11 mouse cellular contexts compared by ENCODE assay signal in the genomic region with DNA sequence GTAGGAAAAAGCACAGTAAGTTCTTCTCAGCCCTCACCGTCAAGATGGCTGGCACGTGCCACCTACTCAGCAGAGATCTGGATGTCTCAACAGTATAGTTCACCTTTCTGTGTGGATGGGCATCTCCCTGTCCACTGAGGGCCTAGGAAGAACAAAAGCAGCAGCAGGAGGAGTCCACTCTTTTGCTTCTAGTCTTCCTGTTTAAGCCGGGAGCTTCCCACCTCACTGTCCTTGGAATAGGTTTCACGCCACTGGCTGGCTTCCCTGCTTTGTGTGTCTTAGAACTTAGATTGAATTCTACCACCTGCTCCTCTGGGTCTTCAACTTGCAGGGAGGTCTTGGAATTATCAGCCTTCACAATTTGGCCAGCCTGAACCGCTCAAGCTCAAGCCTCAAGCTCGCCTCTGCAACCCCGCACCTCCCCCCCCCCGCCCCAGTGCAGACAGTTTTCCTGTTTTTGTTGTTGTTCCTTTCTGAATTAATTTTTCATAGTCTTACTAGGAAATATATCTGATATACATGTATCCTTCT. TPM values are rescaled to one million over a fixed set of nuclear protein-coding genes. Genes with fewer than 3 reads are reported as not detected.
DNase-seq lines count a peak whose midpoint lies in the region; ATAC-seq and TF ChIP-seq lines count a peak whose summit lies in the region.
"Had no signal": no experiment of that assay in that cellular context is flagged by ENCODE, and none has a peak within 500 bp of the region (broad histone marks: within the 10 kb centered on the region; RNA-seq: fewer than 3 reads in every experiment).

No protein-coding gene starts in this region.

- TF ChIP-seq POLR2A in olfactory bulb, adult 2 months (IDR thresholded peaks at IDR 0.05; ENCODE audit: insufficient read depth, low read depth, low read length), result no peak

- H3K4me3 ChIP-seq in gastrocnemius, adult 2 months, result peak overlapping the region; percentile 50
- no peak overlapping the region for H3K4me3 ChIP-seq in layer of hippocampus, adult 2 months
- no peak overlapping the region for H3K4me3 ChIP-seq in olfactory bulb, adult 2 months (ENCODE audit: insufficient read depth, low read depth, low read length)
- H3K4me3 ChIP-seq: embryonic facial prominence, embryonic 12.5 days; megakaryocyte, embryonic 14.5 days had no signal

- DNase-seq in gastrocnemius, adult 2 months, result no peak
- DNase-seq in gastrocnemius, postnatal 25 days, result no peak
- no peak for DNase-seq in layer of hippocampus, adult 2 months (ENCODE audit: low spot score in 2 of 2)
- no peak for DNase-seq in layer of hippocampus, adult 11-12 months (ENCODE audit: low spot score)
- DNase-seq in gastrocnemius, postnatal 14 days, result peak; percentile 8
- DNase-seq in adrenal gland, postnatal 4 days (ENCODE audit: low spot score in 2 of 2), result no peak

- no peak for TF ChIP-seq CTCF in gastrocnemius, adult 2 months (IDR thresholded peaks at IDR 0.05)
- no peak for TF ChIP-seq CTCF in layer of hippocampus, adult 2 months (conservative IDR thresholded peaks at IDR 0.05)
- no peak for TF ChIP-seq CTCF in olfactory bulb, adult 2 months (IDR thresholded peaks at IDR 0.05; ENCODE audit: insufficient read depth, low read depth, low read length)

- 56% methylated on average over 8 of the region's 8 CpGs for WGBS in olfactory bulb, adult 2 months

- intact Hi-C loops in gastrocnemius, adult 2 months (cut with DNase I), result no loop called here
- intact Hi-C loops in gastrocnemius, postnatal 14 days (cut with DNase I; ENCODE audit: low total_unique reads), result no loop called here

- ATAC-seq in CD4-positive, CD25-positive, alpha-beta regulatory T cell, adult 4 months, result no peak

- peak overlapping the region; percentile 84 for H3K27ac ChIP-seq in gastrocnemius, adult 2 months
- H3K27ac ChIP-seq in layer of hippocampus, adult 2 months, result peak overlapping the region; percentile 85
- H3K27ac ChIP-seq in olfactory bulb, adult 2 months (ENCODE audit: insufficient read depth, low read depth, low read length), result peak overlapping the region; percentile 55; the same call in 1 of the 2 replicates
- H3K27ac ChIP-seq: embryonic facial prominence, embryonic 12.5 days had no signal

- H3K4me1 ChIP-seq in olfactory bulb, adult 2 months (ENCODE audit: control insufficient read depth, insufficient read depth, low read length), result peaks cover 2% of the 10 kb centered on the region; the same call in 1 of the 2 replicates
- H3K4me1 ChIP-seq: embryonic facial prominence, embryonic 12.5 days had no signal

RNA-seq across cellular contexts. Expression of gene Slc39a12, which starts 45.7 kb away (rescaled TPM):
- under 1 TPM in 1 of 2 experiments, not detected in 1; 0.22 TPM for total RNA-seq in gastrocnemius, adult 2 months (2021)
- under 1 TPM; 0.72 to 0.82 TPM for total RNA-seq in gastrocnemius, postnatal 25 days (2021)
- total RNA-seq in layer of hippocampus, adult 2 months (2021), result 10 to 100 TPM; 36.4 to 38.8 TPM
- total RNA-seq in gastrocnemius, postnatal 14 days (2021), result under 1 TPM; 0.62 to 0.78 TPM
- polyA plus RNA-seq in olfactory bulb, adult 2 months (2012; ENCODE audit: insufficient read depth, insufficient read length, low replicate concordance, missing spikeins), result not detected in 2 replicates
- polyA plus RNA-seq in CD4-positive, CD25-positive, alpha-beta regulatory T cell, adult 4 months (2017; shearing (Covaris generic)), result not detected
- total RNA-seq in adrenal gland, postnatal 4 days (2021), result under 1 TPM in 1 of 2 experiments, not detected in 1; 0.14 TPM
- polyA plus RNA-seq: kidney, embryonic 14.5 days had no signal

Comparison
In these comparisons a context has a peak if more than half of its experiments do, and no peak if none do; other contexts are left out.
1. RNA of gene Slc39a12, which starts 45.7 kb away (total RNA-seq): 36.4 to 38.8 TPM in layer of hippocampus, adult 2 months; 0.72 to 0.82 TPM in gastrocnemius, postnatal 25 days, 0.62 to 0.78 TPM in gastrocnemius, postnatal 14 days, 0.22 TPM in gastrocnemius, adult 2 months and 0.14 TPM in adrenal gland, postnatal 4 days; every median in the first group is over 10 times any median in the second.
2. Peak in every context shown above with its lines, with median percentiles within 50 percentile points of each other: H3K27ac ChIP-seq.